Mouse (Mus musculus) hindbrain, postnatal 0 days (tissue): ENCODE measurements around the gene Mctp1. TPM values are rescaled to one million over a fixed set of nuclear protein-coding genes. Genes with fewer than 3 reads are reported as not detected.

Experiments used
- ATAC-seq: fragments of 200-750 bp; cut with Nextera tagmentation; 2 replicates; pipeline ENCODE4 v1.8.0; 2017; ENCODE audit warnings: mild to moderate bottlenecking, moderate TSS enrichment, moderate library complexity
- DNase-seq: peaks from one replicate; pipeline ENCODE4 v3.0.0-alpha.2; 2015; ENCODE audit warnings: low spot score
- H3K27ac ChIP-seq: fragments of 300-500 bp; sonication (generic); 2 replicates; pipeline ENCODE4 v1.5.1; 2014; ENCODE audit warnings: mild to moderate bottlenecking
- H3K27me3 ChIP-seq: fragments of 300-500 bp; sonication (generic); 2 replicates; pipeline ENCODE4 v1.6.1; 2014; ENCODE audit warnings: low read length, mixed read lengths; ENCODE audit not compliant: insufficient read depth
- H3K36me3 ChIP-seq: fragments of 300-500 bp; sonication (generic); 2 replicates; pipeline ENCODE4 v1.6.1; 2014; ENCODE audit warnings: low read length, mixed read lengths; ENCODE audit not compliant: insufficient read depth
- H3K4me1 ChIP-seq: fragments of 300-500 bp; sonication (generic); 2 replicates; pipeline ENCODE4 v1.6.1; 2014; ENCODE audit warnings: antibody characterized with exemption, low read length, mixed read lengths; ENCODE audit not compliant: insufficient read depth
- H3K4me2 ChIP-seq: fragments of 300-500 bp; sonication (generic); 2 replicates; pipeline ENCODE4 v1.6.1; 2014; ENCODE audit warnings: low read depth, mild to moderate bottlenecking, low read length, moderate library complexity, mixed read lengths
- H3K4me3 ChIP-seq: fragments of 300-500 bp; sonication (generic); 2 replicates; pipeline ENCODE4 v1.5.1; 2014; ENCODE audit warnings: low read length
- H3K9ac ChIP-seq: fragments of 300-500 bp; sonication (generic); replicated peaks from 2 replicates; pipeline ENCODE4 v1.6.1; 2014; ENCODE audit warnings: mild to moderate bottlenecking, low read length, moderate library complexity, mixed read lengths
- H3K9me3 ChIP-seq: fragments of 300-500 bp; sonication (generic); 2 replicates; pipeline ENCODE4 v1.6.1; 2016; ENCODE audit warnings: low read length, mixed read lengths
- CTCF ChIP-seq: IDR thresholded peaks from 2 replicates; pipeline ENCODE4 v1.5.1; 2016; ENCODE audit warnings: antibody characterized with exemption, control low read depth, low read depth
- WGBS: fragments of 180-500 bp; shearing (Covaris S2); extraction: QIAGEN DNeasy Blood & Tissue Kit; methylation state at CpG from one replicate; pipeline ENCODE4 v1.1.7; 2014; 5-methylcytosine and 5-hydroxymethylcytosine counted together
- polyA plus RNA-seq: library from polyadenylated mRNA; unstranded; fragments of >200 nt; fragmentation: Nextera tagmentation; extraction: Ambion mirVana; gene quantifications from 2 replicates; pipeline ENCODE4 v1.2.1, GENCODE M21; 2015
- total RNA-seq: library from RNA; depleted of rRNA; stranded (reverse); fragments of >200 nt; gene quantifications from 2 replicates; pipeline ENCODE4 v1.2.3, GENCODE M21; 2014

Mctp1 gene
- total and polyA plus RNA-seq, 2 experiments from 2014 or later = 4.9 to 8.3 TPM

DNA sequence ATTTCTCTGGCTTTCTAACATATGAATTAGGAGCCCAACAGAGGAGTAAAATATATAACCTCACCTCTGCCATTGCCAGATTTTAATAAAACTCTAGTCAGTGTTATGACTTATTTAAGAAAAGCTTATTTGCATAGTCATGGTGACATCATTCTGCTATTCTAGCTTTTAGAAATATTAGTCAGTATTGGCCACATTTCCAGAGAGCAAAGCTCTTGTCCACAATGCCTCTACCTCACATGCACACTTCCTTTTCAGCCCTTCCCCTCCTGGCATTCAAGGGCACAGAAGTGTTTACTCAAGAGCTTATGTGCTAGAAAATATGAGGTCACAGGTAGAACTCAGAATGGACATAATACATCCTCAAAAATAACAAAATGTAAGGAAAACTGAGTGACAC, 206.9 kb downstream of the Mctp1 start:
- Histone ChIP-seq H3K27me3 (no peaks in the 10 kb centered on the region), H3K4me1 (no peaks in the 10 kb centered on the region), H3K9me3 (no peaks in the 10 kb centered on the region), H3K4me2 (no peak overlapping the region), H3K4me3 (no peak overlapping the region), H3K36me3 (no peaks in the 10 kb centered on the region), H3K9ac (no peak overlapping the region), H3K27ac (no peak overlapping the region)
- no peak for DNase-seq
- TF ChIP-seq CTCF = no peak
- ATAC-seq = no peak

DNA sequence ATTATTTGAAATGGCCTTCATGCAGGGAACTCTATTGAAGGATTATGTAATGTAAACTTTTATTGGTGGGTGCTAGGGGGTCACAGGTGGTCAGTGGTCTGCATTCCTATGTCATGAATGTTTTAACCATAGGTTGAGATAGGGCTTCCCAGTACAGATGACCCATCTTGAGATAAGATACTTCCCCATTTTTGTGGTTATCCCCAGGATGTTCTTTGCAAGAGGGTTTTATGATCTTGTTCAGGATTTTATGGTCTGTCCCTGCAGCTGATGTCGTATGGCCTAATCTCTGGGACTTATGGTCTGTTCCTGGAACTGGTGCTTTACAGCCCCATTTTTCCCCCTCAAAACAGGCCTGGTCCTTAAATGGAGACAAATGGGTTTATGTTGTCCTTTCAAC, 207.4 kb downstream of the Mctp1 start:
- Histone ChIP-seq H3K27me3 (no peaks in the 10 kb centered on the region), H3K4me3 (no peak overlapping the region), H3K27ac (no peak overlapping the region), H3K4me1 (no peaks in the 10 kb centered on the region), H3K36me3 (no peaks in the 10 kb centered on the region), H3K4me2 (no peak overlapping the region), H3K9me3 (no peaks in the 10 kb centered on the region), H3K9ac (no peak overlapping the region)
- ATAC-seq (no peak), DNase-seq (no peak)
- WGBS = 87% methylated on average over 1 of the region's 1 CpGs
- TF ChIP-seq CTCF = no peak

DNA sequence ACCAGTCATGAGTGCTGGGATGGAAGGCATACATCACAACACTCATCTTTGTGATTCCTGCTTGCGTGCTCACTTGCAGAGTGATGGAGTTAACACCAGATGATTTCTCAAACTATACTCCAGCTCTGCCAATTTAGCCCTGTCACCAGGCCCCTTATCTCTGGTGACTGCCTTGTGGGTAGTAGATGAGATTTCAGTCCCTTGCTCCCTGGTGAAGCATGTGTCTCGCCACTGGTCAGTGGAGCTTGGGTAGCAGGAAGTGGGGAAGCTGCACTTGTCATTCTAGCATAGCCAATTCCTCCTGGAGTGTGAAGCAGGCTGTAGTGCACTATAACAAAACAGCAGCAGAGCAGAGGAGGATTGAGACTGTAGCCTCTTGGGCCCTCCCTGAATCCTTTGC, 208.6 kb downstream of the Mctp1 start:
- DNase-seq (no peak), ATAC-seq (no peak)
- no peak overlapping the region for H3K4me2 ChIP-seq
- H3K27ac ChIP-seq = no peak overlapping the region
- no peak overlapping the region for H3K9ac ChIP-seq
- H3K27me3 ChIP-seq = no peaks in the 10 kb centered on the region
- no peaks in the 10 kb centered on the region for H3K36me3 ChIP-seq
- no peak for TF ChIP-seq CTCF
- no peaks in the 10 kb centered on the region for H3K4me1 ChIP-seq
- H3K4me3 ChIP-seq = no peak overlapping the region
- no peaks in the 10 kb centered on the region for H3K9me3 ChIP-seq
- 78% methylated on average over 2 of the region's 2 CpGs for WGBS

GRCm38 (mm10) chr13:76597005-76597404, 212.7 kb downstream of the Mctp1 start:
- H3K27me3 ChIP-seq = no peaks in the 10 kb centered on the region
- ATAC-seq (no peak), DNase-seq (no peak)
- no peaks in the 10 kb centered on the region for H3K36me3 ChIP-seq
- H3K9me3 ChIP-seq = no peaks in the 10 kb centered on the region
- H3K4me3 ChIP-seq = no peak overlapping the region
- no peak overlapping the region for H3K4me2 ChIP-seq
- no peak for TF ChIP-seq CTCF
- WGBS = 54% methylated on average over 7 of the region's 7 CpGs
- no peak overlapping the region for H3K9ac ChIP-seq
- no peaks in the 10 kb centered on the region for H3K4me1 ChIP-seq
- H3K27ac ChIP-seq = no peak overlapping the region

DNA sequence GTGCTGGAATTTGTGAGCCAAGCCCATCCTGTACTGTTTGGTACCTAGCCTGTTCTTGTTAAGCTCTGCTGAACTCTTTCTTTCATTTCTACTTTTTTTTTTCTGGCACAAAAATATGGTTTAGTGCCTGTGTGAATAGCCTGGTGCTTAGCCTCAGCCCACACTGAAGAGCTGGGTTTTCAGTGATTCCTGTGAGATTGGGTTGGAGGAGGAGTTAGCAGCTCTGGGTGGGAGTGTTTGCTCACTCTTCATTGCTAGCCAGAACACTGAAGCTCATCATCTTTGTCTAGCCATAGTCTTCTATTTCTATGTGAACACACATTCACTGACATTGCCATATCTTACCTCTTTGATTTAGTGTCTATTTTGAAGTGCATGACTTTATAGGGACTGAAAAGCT, 225.1 kb downstream of the Mctp1 start:
- H3K36me3 ChIP-seq = no peaks in the 10 kb centered on the region
- DNase-seq (no peak), ATAC-seq (no peak)
- no peak for TF ChIP-seq CTCF
- no peak overlapping the region for H3K4me2 ChIP-seq
- no peaks in the 10 kb centered on the region for H3K27me3 ChIP-seq
- H3K4me3 ChIP-seq = no peak overlapping the region
- H3K4me1 ChIP-seq = no peaks in the 10 kb centered on the region
- no peak overlapping the region for H3K9ac ChIP-seq
- H3K27ac ChIP-seq = no peak overlapping the region
- no peaks in the 10 kb centered on the region for H3K9me3 ChIP-seq

DNA sequence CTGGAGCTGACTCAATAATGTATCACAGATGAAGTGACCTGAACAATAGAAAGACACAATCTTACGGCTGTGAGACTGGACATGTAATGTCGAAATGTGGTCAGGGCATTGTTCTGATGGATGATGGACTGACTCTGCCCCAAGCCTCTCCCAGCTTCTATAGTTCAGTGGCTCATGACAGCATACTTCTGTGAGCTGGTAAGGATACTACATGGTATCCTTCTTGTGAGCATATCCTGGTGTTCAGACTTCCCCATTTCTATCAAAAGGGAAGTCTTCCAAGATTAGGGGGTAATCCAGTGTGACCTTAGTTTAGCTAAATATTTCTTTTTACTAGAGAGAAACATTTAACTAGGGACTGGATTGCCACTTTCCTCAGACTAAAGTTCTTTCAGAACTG, 227.2 kb downstream of the Mctp1 start:
- Histone ChIP-seq H3K9me3 (no peaks in the 10 kb centered on the region), H3K36me3 (no peaks in the 10 kb centered on the region), H3K27ac (no peak overlapping the region), H3K27me3 (no peaks in the 10 kb centered on the region), H3K4me2 (no peak overlapping the region), H3K4me3 (no peak overlapping the region), H3K9ac (no peak overlapping the region), H3K4me1 (no peaks in the 10 kb centered on the region)
- DNase-seq = no peak
- 46% methylated on average over 2 of the region's 2 CpGs for WGBS
- ATAC-seq = no peak
- no peak for TF ChIP-seq CTCF

GRCm38 (mm10) chr13:76620111-76620510, 235.8 kb downstream of the Mctp1 start:
- Histone ChIP-seq H3K4me3 (no peak overlapping the region), H3K4me1 (no peaks in the 10 kb centered on the region), H3K27me3 (no peaks in the 10 kb centered on the region), H3K27ac (no peak overlapping the region), H3K9me3 (no peaks in the 10 kb centered on the region), H3K4me2 (no peak overlapping the region), H3K9ac (no peak overlapping the region), H3K36me3 (no peaks in the 10 kb centered on the region)
- ATAC-seq (no peak), DNase-seq (no peak)
- no peak for TF ChIP-seq CTCF
